Mouse (Mus musculus) right cerebral cortex, adult 18-20 months (tissue): ENCODE data around the gene Gpr33.

Source experiments
- DNase-seq: peaks from one replicate; pipeline ENCODE4 v3.0.0; 2022; ENCODE audit warnings: mixed read lengths

Gpr33 gene

DNA sequence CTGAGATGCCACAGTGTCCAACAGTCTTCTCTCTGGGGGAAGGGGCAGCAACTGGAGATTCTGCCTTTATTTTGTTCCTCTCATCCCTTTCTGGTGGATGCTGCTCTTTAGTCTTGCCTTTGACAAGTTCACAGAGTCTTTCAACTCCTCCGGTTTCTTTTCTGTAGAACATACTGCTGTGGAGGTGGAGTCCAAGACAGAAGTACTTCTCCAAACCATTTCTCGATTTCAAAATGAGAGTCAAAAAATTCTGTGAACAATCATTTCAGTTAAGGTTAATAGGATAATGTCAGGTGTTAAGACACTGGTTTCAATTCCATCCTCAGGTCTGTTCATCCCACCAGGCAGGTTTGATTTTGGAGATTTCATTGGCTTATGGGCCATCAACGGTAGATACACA is at the start of gene Gpr33:
Gene Gpr33 (minus strand): TSS at position 101 of the 400 bp plus-strand sequence.
- DNase-seq = no peak

DNA sequence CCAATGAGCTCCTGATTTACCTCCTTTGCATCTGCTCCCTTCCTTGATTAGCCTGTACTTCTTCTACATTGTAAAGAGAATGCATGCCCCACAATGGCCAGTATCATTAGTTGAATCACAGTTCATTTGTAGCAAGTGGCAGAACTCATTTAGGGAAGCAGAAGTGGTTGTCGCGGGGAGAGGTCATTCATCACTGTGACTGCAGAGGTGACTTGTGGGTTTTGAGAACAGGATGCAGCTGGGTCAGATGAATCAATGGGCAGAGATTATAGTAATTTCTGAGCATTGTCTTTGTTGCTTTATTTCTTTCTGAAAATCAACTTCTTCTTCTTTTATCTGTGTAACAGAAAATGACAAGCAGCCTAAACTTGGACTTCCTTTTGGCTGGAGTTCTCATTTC is 21.5 kb upstream of the Gpr33 start:
- DNase-seq = no peak

DNA sequence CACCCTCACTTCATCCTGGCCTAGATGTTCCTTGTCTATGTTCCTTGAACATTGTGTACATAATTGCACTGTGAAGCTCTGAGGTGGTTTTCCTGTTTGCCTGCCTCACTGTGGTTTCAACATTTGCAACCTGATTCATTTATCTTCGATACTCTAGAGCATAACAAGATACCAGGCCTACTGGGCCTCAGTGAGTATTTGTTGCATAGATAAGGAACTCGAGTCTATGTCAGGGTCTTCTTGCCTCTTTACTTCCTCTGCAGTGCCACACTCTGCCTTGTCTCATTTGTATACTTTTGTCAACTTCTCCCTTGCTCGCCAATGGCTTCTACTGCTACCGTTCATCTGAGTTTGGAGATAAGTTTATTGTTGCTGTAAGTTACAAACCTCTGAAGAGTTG is 18.5 kb upstream of the Gpr33 start:
- no peak for DNase-seq

DNA sequence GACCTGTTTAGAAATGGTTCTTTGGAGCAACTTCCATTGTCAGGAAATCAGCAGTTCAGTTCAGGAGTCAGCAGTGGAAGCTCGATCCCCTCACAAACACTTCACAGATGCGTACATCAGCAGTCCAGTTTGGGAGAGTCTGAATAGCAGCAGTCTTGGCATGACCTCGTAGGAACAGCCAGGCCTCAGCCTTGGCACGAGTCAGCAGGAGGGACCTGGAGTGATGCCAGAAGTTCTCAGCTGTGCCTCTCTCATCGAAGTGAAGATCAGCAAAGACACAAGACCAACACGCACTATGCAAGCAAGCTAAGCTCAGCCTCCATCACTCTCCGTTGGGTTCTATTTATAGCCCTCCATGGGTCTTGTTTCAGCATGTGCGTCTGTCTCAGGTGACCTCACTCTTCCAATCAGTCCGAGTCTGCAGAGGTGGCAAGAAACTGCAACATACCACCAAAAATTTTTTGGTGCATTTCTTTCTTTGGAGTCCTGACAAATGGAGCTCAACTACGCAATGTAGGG is 15.0 kb upstream of the Gpr33 start:
- DNase-seq = no peak

DNA sequence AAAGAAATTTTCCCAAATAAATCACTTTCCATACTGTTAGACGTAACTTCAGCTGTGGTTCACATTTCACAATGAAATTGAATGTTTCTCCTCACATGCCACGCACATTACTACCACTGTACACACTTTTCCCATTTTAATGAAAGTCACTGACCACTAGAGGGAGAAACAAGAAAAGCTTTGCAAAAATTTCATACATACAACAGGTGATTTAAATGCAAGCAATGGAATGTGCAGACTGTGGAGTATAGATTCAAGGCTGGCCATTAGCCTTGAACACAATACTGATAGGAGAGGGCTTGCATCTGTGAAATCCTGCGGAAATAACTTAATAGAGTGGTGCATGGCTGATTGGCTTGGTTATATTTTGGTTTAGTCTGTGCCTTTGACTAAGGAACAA is 10.5 kb upstream of the Gpr33 start:
- DNase-seq = no peak

DNA sequence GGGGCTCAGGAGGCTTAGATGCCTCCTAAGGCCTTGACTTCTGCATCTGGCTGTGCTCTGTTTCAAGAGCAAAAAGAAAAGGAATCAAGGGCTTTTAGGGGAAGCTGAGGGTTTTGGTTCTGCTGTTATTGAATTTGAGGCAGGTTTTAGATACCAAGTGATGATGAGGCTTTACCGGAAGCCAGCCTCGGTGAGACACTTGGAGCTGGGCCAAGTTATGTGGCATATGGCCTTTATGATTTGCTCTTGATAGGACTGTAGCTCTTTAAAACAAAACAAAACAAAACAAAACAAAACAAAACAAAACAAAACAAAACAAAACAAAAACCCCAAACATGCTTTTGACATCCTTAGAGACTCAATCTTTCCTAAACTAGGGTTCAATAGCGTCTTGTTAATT is 7.1 kb upstream of the Gpr33 start:
- DNase-seq = no peak

DNA sequence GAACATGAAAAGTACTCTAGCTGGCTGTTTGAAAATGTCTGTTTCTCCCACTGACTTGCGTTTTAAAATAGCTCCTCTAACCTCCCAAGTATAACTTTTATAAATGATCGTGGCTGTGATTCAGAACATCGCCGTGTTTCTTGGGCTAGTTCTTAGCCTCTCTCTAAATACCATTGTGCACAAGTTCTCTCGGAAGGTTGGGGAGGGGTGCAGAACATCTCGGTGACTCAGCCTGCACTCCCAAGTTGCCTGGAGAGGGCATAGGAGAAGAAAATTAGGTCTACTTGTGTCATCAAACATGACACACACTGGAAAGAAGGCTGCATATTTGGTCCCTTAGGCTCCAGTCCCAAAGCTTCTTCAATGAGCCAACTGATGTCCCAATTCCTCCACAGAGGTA is 4.4 kb upstream of the Gpr33 start:
- DNase-seq = peak; percentile 27

DNA sequence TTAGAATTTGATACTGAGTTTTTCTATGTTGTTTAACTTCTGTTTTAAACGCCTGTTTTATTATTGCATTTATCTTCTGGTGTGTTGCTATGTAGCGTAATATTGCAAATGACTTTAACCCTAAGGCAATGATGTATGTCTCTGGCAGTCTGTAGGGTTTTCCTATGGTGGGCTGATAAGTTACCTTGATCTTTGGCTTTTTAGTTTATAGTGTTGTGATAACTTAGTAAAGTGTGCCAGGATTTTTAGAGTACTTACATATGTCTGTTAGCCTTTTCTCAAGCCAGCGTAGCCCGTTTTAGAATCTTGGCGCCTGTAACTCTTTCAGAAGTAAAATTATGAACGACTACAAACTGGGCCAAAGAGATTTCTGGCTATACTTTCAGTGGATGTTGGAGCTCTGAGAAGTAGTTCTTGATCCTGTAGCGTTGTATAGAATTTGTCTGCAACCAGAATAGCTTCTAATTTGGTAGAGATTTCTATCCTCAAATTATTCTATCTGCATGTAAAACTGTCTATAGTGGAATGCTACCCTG is 13.3 kb downstream of the Gpr33 start:
- no peak for DNase-seq

DNA sequence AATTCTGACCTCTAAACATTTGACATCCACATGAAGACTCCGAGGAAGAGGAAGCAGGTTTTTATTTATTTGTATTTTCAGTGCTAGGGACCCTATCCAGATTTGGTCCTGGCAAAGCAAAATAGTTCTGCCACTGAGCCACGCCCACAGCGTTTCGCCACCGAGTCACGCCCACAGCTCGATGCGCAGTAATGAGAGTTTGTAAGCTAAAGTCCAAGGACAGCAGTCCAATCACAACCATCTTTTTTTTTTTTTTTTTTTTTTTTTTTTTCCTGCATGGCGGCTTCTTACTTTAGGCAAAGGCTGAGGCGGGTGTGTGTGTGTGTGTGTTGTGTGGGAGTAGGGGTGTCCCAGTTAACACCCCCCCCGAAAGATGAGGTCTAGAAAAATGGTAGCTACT is 13.8 kb downstream of the Gpr33 start:
- DNase-seq = no peak

DNA sequence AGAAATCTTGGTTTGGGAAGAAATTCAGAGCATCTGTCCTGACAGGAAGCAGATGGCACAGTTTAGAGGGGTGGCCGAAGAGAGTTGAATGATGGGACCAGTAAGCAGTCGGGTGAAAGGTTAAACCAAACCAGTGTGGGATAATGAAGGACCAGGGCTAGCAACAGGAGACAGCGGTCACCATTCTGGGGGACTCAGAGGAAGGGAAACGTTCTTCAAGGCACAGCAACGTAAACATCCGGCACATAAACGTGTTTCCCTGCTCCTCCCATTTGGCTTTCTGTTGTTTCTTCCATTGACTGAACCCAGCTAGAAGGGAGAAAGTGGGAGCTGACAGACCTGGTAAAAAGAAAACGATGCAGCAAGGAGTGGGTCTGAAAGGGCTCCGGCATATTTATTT is 14.6 kb downstream of the Gpr33 start:
- no peak for DNase-seq

DNA sequence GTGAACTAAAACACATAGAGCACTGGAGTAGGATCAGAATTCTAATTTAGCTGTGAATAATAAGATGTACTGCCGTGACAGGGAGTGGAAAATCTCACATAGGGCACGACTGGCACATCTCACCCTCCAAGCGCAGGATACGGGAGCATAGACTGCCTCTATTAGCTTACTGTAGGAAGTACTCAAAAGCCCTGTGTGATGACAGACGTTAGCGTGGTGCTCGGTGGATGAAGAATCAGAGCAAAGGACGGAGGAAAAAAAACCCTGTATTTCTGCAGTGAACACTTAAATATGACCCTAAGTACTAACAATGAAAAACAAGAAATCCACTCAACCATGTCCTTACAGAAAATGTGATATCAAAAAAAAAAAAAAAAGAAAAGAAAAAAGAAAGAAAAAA is 15.7 kb downstream of the Gpr33 start:
- no peak for DNase-seq

DNA sequence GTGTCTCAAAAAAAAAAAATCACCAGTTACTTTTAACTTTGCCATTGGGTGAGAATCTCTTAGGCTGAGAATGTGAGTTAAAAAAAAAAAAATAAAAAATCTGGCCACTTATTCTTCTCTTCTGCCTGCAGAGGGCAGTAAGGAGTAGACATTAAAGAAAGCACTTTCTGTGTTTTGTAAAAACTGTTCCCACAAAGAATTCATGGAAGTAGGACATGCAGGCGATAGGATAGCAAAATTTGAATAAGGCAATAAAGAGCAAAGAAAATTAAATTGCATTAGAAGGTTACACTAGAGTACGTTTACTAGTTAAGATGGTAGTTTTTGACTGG is 17.3 kb downstream of the Gpr33 start:
- DNase-seq = no peak

DNA sequence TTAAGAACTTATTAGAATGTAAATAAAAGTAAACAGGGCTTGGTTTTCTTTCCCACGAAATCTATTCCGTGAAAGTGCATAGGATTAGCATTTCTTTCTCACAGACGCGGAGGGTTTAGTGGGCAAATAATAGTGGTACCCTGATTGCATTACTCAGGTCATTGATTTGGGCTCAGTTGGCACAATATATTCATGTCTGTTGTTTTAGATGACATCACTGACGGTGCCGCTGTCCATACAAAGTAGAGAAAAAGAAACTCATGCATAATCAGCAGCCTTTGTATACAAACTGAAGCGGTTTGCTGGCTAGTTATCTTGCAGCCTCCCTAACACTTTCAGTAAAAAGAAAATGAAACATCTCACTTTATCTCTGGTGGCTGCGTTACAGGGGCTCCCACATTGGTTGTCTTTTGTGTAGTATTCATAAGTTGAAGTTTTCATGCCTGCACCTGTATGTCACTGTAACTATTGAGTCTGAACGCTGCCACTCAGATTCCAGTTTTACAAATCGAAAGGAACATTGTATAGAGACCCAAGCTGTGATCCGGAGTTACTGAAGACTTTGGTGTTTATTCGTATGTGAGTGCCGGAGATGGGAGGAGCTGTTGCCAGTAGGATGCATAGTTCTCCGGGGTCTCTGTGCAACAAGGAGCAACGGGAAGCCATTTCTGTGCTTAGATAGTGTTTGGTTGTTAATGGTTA is 17.8 kb downstream of the Gpr33 start:
- DNase-seq = no peak

DNA sequence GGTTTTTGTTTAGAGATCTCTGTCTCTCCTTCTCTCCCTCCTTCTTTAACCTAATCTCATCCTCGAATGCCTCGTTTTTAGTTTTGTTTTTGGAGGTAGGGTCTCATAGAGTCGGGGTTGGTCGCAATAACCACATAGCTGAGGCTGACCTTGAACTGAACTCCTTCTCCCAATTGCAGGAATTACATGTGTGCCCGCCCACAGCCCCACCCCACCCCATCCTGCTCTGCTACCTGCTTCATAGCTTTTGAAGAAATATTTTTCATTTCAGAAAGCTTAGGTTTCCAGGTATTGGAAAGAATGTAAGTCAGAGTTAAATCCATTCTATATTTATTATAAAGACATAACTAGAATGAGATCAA is 21.2 kb downstream of the Gpr33 start:
- no peak for DNase-seq

DNA sequence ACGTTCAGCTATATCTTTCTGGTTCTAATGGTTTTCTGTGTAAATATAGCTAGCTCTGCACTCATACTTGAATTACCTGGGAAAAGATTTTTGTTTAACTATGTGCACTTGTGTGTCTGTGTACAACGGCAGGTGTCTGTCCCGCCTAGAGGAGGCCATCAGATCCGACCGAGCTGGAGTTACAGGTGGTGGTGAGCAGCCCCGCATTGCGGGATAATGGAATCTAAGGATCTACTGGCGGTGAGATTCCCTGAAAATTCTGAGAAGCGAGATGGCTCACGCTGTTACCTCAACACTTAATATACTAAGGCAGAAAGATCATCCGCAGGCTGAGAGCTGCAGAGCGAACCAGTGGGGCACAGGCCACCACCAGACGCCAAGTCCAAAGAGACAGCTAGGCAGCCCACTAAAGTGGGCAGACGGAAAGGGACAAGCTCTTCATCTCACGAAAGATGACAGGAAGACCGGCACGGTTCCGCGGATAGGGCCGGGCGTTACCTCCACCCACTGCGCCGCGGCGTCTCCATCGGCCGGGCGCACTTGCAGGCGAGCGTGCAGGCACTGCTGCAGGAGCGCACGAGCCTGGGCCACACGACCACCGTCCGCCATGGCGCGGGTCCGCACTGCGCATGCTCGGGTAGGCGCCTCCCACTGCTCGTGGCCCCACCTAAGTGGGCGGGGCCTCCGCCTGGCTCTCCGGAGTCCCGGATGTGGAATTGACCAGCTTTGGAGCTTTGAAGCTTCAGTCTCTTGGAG is 21.8 kb downstream of the Gpr33 start, which contains the start of gene Dtd2:
Gene Dtd2 (minus strand): TSS at position 625 of the 756 bp plus-strand sequence.
- peak; percentile 91 for DNase-seq

DNA sequence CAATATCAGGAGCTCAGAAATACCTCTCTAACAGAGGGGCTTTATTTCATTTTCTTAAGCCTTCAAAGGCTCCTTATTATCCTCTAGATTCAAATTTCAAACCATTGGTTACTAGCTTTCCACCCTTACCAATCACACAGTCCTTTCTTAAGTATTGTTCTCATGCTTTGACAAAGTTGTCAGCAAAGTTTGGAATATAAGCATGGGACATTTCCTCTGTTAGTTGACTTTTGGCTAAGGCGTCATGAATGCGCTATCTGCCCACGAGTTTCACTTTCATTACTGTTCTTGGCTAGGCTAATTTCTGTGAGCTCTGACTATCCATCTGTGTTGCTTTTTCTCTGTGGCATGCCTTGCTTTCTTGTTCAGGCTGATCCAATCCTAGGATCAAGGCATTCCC is 25.1 kb downstream of the Gpr33 start:
- DNase-seq = no peak

DNA sequence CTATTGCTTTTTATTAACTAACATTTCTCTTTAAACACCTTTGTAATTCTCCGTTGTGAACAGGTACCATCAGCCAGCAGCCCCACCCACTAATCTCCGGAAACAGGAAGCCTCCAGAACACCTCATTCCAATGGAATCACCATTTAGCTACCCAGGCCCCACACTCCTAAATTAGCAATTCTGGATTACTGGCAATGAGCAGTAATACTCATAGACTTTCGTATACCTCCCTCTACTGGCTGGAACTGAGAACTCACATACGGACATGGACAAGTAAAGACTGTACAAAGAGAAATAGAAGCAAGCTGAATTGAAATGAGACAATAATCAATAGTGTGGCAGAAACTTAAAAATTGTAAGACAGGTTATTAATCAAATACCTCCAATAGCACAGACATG is 26.3 kb downstream of the Gpr33 start:
- DNase-seq = peak; percentile 79

DNA sequence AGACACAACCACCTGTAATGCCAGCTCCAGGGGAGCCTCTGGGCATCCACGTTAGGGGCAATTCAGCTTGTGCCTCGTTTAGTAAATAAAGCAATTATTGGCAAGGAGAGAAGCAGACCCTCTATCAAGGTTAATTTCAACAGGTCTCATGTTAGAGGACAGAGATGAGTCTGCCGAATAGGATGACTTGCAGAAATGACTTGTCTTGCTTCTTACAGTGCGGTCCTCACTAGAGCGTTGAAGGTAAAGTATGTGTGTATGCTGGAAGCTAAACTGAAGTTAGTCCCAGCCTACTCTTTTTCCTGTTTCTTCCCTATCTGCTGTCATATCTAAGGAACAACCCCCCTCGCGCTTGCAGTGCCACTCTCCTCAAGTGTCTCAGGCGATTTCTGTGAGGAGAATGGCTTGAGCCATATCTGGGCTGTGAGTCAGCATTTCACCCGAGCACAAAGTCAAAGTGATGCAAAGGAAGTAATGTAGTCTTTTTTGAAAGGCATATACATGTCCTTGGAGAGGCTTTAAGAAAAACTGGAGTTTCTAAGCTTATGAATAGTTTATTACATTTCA is 29.4 kb downstream of the Gpr33 start:
- no peak for DNase-seq

DNA sequence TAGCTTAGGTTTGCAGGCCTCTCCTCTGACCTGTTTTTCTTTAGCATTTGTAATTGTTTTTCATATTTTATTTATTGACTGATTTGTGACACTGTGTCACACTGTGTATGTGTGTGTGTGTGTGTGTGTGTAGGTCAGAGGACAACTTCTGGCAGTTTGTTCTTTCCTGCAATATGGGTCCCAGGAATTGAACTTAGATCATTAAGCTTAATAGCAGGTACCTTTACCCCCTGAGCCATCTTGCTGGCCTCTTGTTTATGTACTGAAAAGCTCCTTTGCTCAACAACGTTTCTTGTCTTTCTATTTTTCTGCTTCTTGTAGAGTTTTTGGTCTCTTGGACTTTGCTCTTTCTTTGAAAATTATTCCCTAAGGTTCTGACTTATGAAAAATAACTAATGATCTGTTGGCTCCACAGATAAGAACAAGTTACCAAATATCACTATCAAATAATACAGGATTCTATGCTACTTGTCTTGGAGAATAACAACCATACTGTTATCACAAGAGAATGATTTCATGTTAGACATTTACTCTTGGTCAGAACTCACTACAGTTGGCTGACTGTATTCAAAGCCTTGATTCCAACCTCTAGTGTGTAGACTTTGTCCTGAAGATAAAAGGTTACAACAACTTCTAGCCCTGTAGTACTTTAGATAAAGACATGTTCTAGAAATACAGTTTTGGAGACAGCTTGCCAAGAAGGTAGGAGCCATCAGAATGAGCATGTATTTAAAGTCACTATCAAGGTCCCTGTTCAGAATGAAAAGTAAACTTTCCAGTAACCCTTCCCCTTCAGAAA is 31.9 kb downstream of the Gpr33 start:
- no peak for DNase-seq

DNA sequence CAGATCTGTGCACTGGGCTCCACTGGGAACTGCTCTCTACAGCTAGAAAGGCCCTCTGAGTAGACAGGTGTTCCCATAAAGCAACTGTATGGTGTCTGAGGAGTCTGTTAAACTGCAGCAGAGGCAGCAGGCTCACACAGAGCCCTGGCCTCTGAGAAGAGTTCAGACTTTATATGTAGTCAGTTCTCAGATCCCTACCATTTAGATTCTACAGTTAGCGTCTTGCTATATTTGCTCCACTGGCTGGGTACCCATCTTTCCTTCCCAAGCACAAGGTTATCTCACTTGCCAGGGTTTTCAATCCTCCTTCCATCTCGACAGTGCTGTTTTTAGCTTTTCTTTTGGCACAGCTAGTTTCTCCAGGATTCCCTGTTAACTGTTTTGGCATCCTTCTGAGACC is 37.2 kb downstream of the Gpr33 start:
- DNase-seq = no peak

DNA sequence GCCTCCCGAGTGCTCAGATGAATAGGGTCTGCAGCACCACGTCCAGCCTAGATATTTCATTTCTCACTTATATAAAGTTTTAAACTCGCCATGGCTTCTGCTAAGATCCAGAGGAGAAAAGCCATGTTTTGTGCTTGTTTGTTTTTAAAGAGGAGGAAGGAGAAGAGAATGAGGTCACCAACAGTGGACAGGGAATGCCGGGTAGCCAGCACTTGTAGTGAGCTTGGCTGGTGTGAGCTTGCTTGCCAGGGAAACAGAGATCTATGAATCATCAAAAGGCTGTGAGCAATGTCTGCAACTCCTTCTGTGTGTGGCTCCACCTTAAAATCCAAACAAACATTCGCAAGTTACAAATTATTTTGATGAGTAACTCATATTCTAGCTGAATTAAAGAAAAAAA is 39.3 kb downstream of the Gpr33 start:
- no peak for DNase-seq

DNA sequence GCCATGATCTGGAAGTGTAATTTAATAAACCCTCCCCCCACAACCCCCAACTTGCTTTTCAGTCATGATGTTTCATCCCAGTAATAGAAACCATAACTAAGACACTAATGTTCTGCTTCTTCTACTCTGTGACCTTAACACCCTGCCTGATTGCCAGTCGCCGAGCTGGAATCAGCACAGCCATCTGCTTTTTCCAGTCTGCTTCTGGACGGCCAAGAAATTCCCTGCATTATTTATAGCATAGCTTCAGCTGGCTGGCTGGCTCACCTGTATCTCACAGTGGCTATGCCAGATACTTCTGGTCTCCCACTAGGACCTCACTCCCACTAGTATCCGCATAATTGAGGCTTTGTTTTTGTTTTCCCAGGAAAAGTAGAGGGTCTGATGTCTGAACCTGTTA is 42.0 kb downstream of the Gpr33 start:
- DNase-seq = no peak

DNA sequence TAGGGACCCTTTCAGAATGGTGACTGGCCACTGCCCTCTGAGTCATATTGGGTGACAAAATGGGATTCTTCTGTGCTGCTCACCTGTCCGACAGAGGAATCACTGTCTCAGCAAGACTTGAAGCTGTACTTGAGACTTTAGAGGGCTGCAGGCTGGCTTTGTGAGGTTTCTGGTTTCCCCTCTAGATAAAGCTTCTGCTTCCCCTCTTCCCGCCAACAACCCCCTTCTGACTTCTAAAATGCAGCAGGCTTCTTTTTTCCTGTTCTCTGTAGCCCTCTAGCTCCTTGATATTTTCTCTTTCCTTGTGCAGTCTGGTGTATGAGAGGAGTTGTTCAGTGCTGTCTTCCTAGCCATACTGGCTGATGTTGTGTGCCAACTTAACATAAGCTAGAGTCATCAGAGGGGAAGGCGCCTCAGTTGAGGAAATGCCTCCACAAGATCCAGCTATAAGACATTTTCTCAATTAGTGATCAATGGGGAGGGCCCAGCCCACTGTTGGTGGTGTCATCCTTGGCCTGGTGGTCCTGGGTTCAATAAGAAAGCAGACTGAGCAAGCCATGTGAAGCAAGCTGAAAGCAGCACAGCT is 42.6 kb downstream of the Gpr33 start:
- no peak for DNase-seq
